ENCODE assay signal across 13 mouse cellular contexts in the genomic region with DNA sequence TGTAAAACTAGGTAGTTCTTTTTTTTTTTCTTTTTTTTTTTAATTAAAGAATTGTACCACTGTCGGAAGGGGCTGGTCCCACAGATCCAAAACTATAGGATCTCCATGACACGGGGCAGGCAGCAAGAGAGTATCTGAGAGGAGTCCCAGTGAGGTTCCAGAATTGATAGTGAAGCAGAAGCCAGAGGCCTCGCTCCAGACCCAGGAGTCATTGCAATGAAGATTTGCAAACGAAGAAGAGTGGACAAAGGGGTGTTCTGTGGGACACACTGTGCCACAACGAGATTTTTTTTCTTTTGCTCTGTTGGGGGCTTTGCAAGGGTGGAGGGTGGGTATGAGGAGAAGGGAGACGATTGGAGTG. TPM values are rescaled to one million over a fixed set of nuclear protein-coding genes. Genes with fewer than 3 reads are reported as not detected.
DNase-seq lines count a peak whose midpoint lies in the region; ATAC-seq and TF ChIP-seq lines count a peak whose summit lies in the region.
"Had no signal": no experiment of that assay in that cellular context is flagged by ENCODE, and none has a peak within 500 bp of the region (broad histone marks: within the 10 kb centered on the region; RNA-seq: fewer than 3 reads in every experiment).

No protein-coding gene starts in this region.

- H3K27ac ChIP-seq in heart, embryonic 11.5 days (ENCODE audit: low read depth, low read length): peak overlapping the region; percentile 77
- 0 out of 2 replicates have a peak overlapping the region, but pooled peaks have one; percentile 41 for H3K27ac ChIP-seq in lung, embryonic 15.5 days
- H3K27ac ChIP-seq in lung, postnatal 0 days (ENCODE audit: low read length): no peak overlapping the region
- peak overlapping the region; percentile 90 for H3K27ac ChIP-seq in liver, embryonic 16.5 days (ENCODE audit: low read length)
- H3K27ac ChIP-seq in thymus, adult 2 months (ENCODE audit: control insufficient read depth, insufficient read depth, low read length): no peak overlapping the region
- H3K27ac ChIP-seq: embryonic facial prominence, embryonic 12.5 days; forebrain, embryonic 12.5 days; hindbrain, embryonic 12.5 days; limb, embryonic 12.5 days; midbrain, embryonic 13.5 days had no signal

- no peak overlapping the region for H3K9ac ChIP-seq in heart, embryonic 11.5 days (ENCODE audit: low read depth, low read length)
- H3K9ac ChIP-seq in lung, embryonic 15.5 days: no peak overlapping the region
- no peak overlapping the region for H3K9ac ChIP-seq in lung, postnatal 0 days (replicated peaks; ENCODE audit: low read depth)
- peak overlapping the region; percentile 13; the same call in 1 of the 2 replicates for H3K9ac ChIP-seq in liver, embryonic 16.5 days (ENCODE audit: low read depth, low read length)
- H3K9ac ChIP-seq: embryonic facial prominence, embryonic 12.5 days; forebrain, embryonic 12.5 days; hindbrain, embryonic 12.5 days; limb, embryonic 12.5 days; midbrain, embryonic 13.5 days had no signal

- 41% methylated on average over 6 of the region's 6 CpGs for WGBS in heart, embryonic 11.5 days (ENCODE audit: insufficient replicate concordance)
- 20% methylated on average over 6 of the region's 6 CpGs for WGBS in lung, embryonic 15.5 days
- WGBS in lung, postnatal 0 days: 17% methylated on average over 6 of the region's 6 CpGs
- 21% methylated on average over 6 of the region's 6 CpGs for WGBS in liver, embryonic 16.5 days (ENCODE audit: insufficient replicate concordance)
- 21% methylated on average over 6 of the region's 6 CpGs for WGBS in thymus, adult 2 months

- intact Hi-C loops in heart, postnatal 14 days (cut with DNase I): loop anchor here (5.0 kb wide), 1 partner anchor 58 kb away; no protein-coding TSS in a partner anchor

- 0 out of 2 replicates have a peak, but pooled peaks have one; percentile 10 for ATAC-seq in heart, embryonic 11.5 days (replicated peaks; ENCODE audit: insufficient number of reproducible peaks, low FRiP score, low TSS enrichment)
- ATAC-seq in lung, embryonic 15.5 days (ENCODE audit: borderline replicate concordance, extremely low read depth, low FRiP score, low TSS enrichment): no peak
- ATAC-seq in lung, postnatal 0 days: no peak
- peak; percentile 33 for ATAC-seq in liver, embryonic 16.5 days (ENCODE audit: low read depth)

- H3K4me2 ChIP-seq in heart, embryonic 11.5 days: peak overlapping the region; percentile 29; the same call in 1 of the 2 replicates
- no peak overlapping the region for H3K4me2 ChIP-seq in lung, embryonic 15.5 days
- no peak overlapping the region for H3K4me2 ChIP-seq in lung, postnatal 0 days (replicated peaks; ENCODE audit: low read depth, low read length)
- peak overlapping the region; percentile 42 for H3K4me2 ChIP-seq in liver, embryonic 16.5 days (ENCODE audit: low read depth, low read length)
- H3K4me2 ChIP-seq: embryonic facial prominence, embryonic 12.5 days; forebrain, embryonic 12.5 days; hindbrain, embryonic 12.5 days; limb, embryonic 12.5 days; midbrain, embryonic 13.5 days had no signal

- H3K4me1 ChIP-seq in heart, embryonic 11.5 days (ENCODE audit: control insufficient read depth, insufficient read depth, low read length): peaks cover 38% of the 10 kb centered on the region
- H3K4me1 ChIP-seq in lung, embryonic 15.5 days: peaks cover 28% of the 10 kb centered on the region
- peaks cover 15% of the 10 kb centered on the region; the same call in 1 of the 2 replicates for H3K4me1 ChIP-seq in lung, postnatal 0 days (ENCODE audit: insufficient read depth, low read depth, low read length)
- H3K4me1 ChIP-seq in erythroblast, embryonic 14.5 days (ENCODE audit: control insufficient read depth): peaks cover 54% of the 10 kb centered on the region
- H3K4me1 ChIP-seq in liver, embryonic 16.5 days (ENCODE audit: control insufficient read depth, low read depth, low read length): peaks cover 28% of the 10 kb centered on the region
- H3K4me1 ChIP-seq in thymus, adult 2 months (replicated peaks; ENCODE audit: control insufficient read depth, insufficient read depth, low read length): 0 out of 2 replicates have a peak, but pooled peaks cover 3% of the 10 kb centered on the region

- no peak for TF ChIP-seq POLR2A in thymus, adult 2 months (IDR thresholded peaks at IDR 0.05; ENCODE audit: control insufficient read depth, extremely low read depth, insufficient read depth, low read length, poor library complexity)

- no peak for DNase-seq in heart, postnatal 14 days
- DNase-seq in lung, postnatal 0 days (ENCODE audit: low spot score): no peak
- no peak for DNase-seq in thymus, adult 2 months
- DNase-seq: thymus, postnatal 4 days had no signal

- TF ChIP-seq EP300 in lung, postnatal 0 days (IDR thresholded peaks at IDR 0.05): no peak

- H3K27me3 ChIP-seq in heart, embryonic 11.5 days (ENCODE audit: control insufficient read depth, insufficient read depth, low read length): no peaks in the 10 kb centered on the region
- H3K27me3 ChIP-seq in lung, embryonic 15.5 days: no peaks in the 10 kb centered on the region; the same call in 1 of the 2 replicates
- no peaks in the 10 kb centered on the region for H3K27me3 ChIP-seq in lung, postnatal 0 days (replicated peaks; ENCODE audit: insufficient read depth, low read length)
- no peaks in the 10 kb centered on the region for H3K27me3 ChIP-seq in erythroblast, embryonic 14.5 days (ENCODE audit: control insufficient read depth)
- no peaks in the 10 kb centered on the region for H3K27me3 ChIP-seq in liver, embryonic 16.5 days (ENCODE audit: control insufficient read depth, insufficient read depth, low read depth, low read length)
- H3K27me3 ChIP-seq in thymus, adult 2 months (ENCODE audit: control insufficient read depth, insufficient read depth, low read length): no peaks in the 10 kb centered on the region
- H3K27me3 ChIP-seq: embryonic facial prominence, embryonic 12.5 days; midbrain, embryonic 13.5 days had no signal

- no peak overlapping the region for H3K4me3 ChIP-seq in heart, embryonic 11.5 days (ENCODE audit: low read depth, low read length)
- H3K4me3 ChIP-seq in lung, embryonic 15.5 days: no peak overlapping the region
- no peak overlapping the region for H3K4me3 ChIP-seq in lung, postnatal 0 days (ENCODE audit: low read depth, low read length)
- peak overlapping the region; percentile 32 for H3K4me3 ChIP-seq in erythroblast, embryonic 14.5 days (replicated peaks)
- no peak overlapping the region for H3K4me3 ChIP-seq in liver, embryonic 16.5 days (ENCODE audit: low read depth, low read length)
- no peak overlapping the region for H3K4me3 ChIP-seq in thymus, adult 2 months (ENCODE audit: control insufficient read depth, insufficient read depth, low read length)
- H3K4me3 ChIP-seq: embryonic facial prominence, embryonic 12.5 days; forebrain, embryonic 12.5 days; hindbrain, embryonic 12.5 days; limb, embryonic 12.5 days; midbrain, embryonic 13.5 days had no signal

- TF ChIP-seq CTCF in lung, postnatal 0 days (IDR thresholded peaks at IDR 0.05): no peak
- TF ChIP-seq CTCF in thymus, adult 2 months (IDR thresholded peaks at IDR 0.05; ENCODE audit: borderline replicate concordance, control insufficient read depth, extremely low read depth, insufficient read depth, low read length, poor library complexity): no peak

- no peaks in the 10 kb centered on the region for H3K9me3 ChIP-seq in heart, embryonic 11.5 days (replicated peaks; ENCODE audit: control insufficient read depth, low read length)
- H3K9me3 ChIP-seq in lung, embryonic 15.5 days: no peaks in the 10 kb centered on the region
- no peaks in the 10 kb centered on the region for H3K9me3 ChIP-seq in lung, postnatal 0 days (ENCODE audit: low read length)
- no peaks in the 10 kb centered on the region; the same call in 1 of the 2 replicates for H3K9me3 ChIP-seq in erythroblast, embryonic 14.5 days (ENCODE audit: control insufficient read depth, low read length)
- H3K9me3 ChIP-seq in liver, embryonic 16.5 days (replicated peaks; ENCODE audit: control insufficient read depth, low read length): no peaks in the 10 kb centered on the region
- H3K9me3 ChIP-seq: embryonic facial prominence, embryonic 12.5 days; forebrain, embryonic 12.5 days; limb, embryonic 12.5 days; midbrain, embryonic 13.5 days had no signal

- no peaks in the 10 kb centered on the region for H3K36me3 ChIP-seq in heart, embryonic 11.5 days (ENCODE audit: control insufficient read depth, insufficient read depth, low read length)
- no peaks in the 10 kb centered on the region for H3K36me3 ChIP-seq in lung, embryonic 15.5 days
- H3K36me3 ChIP-seq in lung, postnatal 0 days (ENCODE audit: insufficient read depth, low read length): no peaks in the 10 kb centered on the region
- peaks cover 6% of the 10 kb centered on the region; the same call in 1 of the 2 replicates for H3K36me3 ChIP-seq in erythroblast, embryonic 14.5 days (ENCODE audit: control insufficient read depth)
- H3K36me3 ChIP-seq in liver, embryonic 16.5 days (ENCODE audit: control insufficient read depth, insufficient read depth): no peaks in the 10 kb centered on the region
- H3K36me3 ChIP-seq in thymus, adult 2 months (ENCODE audit: control insufficient read depth, insufficient read depth, low read length): no peaks in the 10 kb centered on the region
- H3K36me3 ChIP-seq: embryonic facial prominence, embryonic 12.5 days; forebrain, embryonic 12.5 days; hindbrain, embryonic 12.5 days; limb, embryonic 12.5 days; midbrain, embryonic 13.5 days had no signal

RNA-seq across cellular contexts. Expression of gene Clmn, which starts 40.0 kb away (rescaled TPM):
- 1.3 and 1.5 TPM in 2 replicates for polyA plus RNA-seq in heart, embryonic 11.5 days (2014; fragmentation: Nextera tagmentation; extraction: Ambion mirVana)
- total RNA-seq in heart, postnatal 14 days (2021): 1 to 10 TPM; 2.7 to 3.5 TPM
- polyA plus RNA-seq in lung, embryonic 15.5 days (2015; fragmentation: Nextera tagmentation; extraction: Ambion mirVana): 2.6 and 3.2 TPM in 2 replicates
- 2.0 and 2.5 TPM in 2 replicates for polyA plus RNA-seq in lung, postnatal 0 days (2015; fragmentation: Nextera tagmentation; extraction: Ambion mirVana)
- polyA plus RNA-seq in erythroblast, embryonic 14.5 days (2012): under 0.01 and 0.01 TPM in 2 replicates
- polyA plus RNA-seq in liver, embryonic 16.5 days (2015; fragmentation: Nextera tagmentation; extraction: Ambion mirVana): 0.55 and 0.63 TPM in 2 replicates
- polyA plus RNA-seq in thymus, adult 2 months (2012; rRNA removed): 0.75 and 1.0 TPM in 2 replicates

Comparison
In these comparisons a context has a peak if more than half of its experiments do, and no peak if none do; other contexts are left out.
1. H3K27ac ChIP-seq: peak in heart, embryonic 11.5 days (single experiment), lung, embryonic 15.5 days (single experiment) and liver, embryonic 16.5 days (single experiment); none in lung, postnatal 0 days (single experiment) and thymus, adult 2 months (single experiment).
2. ATAC-seq: peak in heart, embryonic 11.5 days (single experiment) and liver, embryonic 16.5 days (single experiment); none in lung, embryonic 15.5 days (single experiment) and lung, postnatal 0 days (single experiment).
3. H3K4me2 ChIP-seq: peak in heart, embryonic 11.5 days (single experiment) and liver, embryonic 16.5 days (single experiment); none in lung, embryonic 15.5 days (single experiment) and lung, postnatal 0 days (single experiment).